Mouse (Mus musculus) lung, embryonic 14.5 days (tissue): Measurements from ENCODE around the gene Sipa1l2. TPM values are rescaled to one million over a fixed set of nuclear protein-coding genes. Genes with fewer than 3 reads are reported as not detected.

Source experiments
- ATAC-seq: fragments of 200-750 bp; cut with Nextera tagmentation; 2 replicates; pipeline ENCODE4 v1.8.0; 2017; ENCODE audit warnings: mild to moderate bottlenecking, moderate TSS enrichment, moderate library complexity; ENCODE audit not compliant: insufficient read depth
- DNase-seq: peaks from one replicate; pipeline ENCODE4 v3.0.0-alpha.2; 2015
- H3K27ac ChIP-seq: fragments of 300-500 bp; sonication (generic); 2 replicates; pipeline ENCODE4 v1.5.1; 2014; ENCODE audit warnings: low read depth, mild to moderate bottlenecking, moderate library complexity
- H3K27me3 ChIP-seq: fragments of 300-500 bp; sonication (generic); 2 replicates; pipeline ENCODE4 v1.6.1; 2014; ENCODE audit warnings: low read length, control low read depth; ENCODE audit not compliant: insufficient read depth
- H3K36me3 ChIP-seq: fragments of 300-500 bp; sonication (generic); 2 replicates; pipeline ENCODE4 v1.6.1; 2014; ENCODE audit warnings: control low read depth; ENCODE audit not compliant: insufficient read depth
- H3K4me1 ChIP-seq: fragments of 300-500 bp; sonication (generic); 2 replicates; pipeline ENCODE4 v1.6.1; 2014; ENCODE audit warnings: antibody characterized with exemption, control low read depth; ENCODE audit not compliant: insufficient read depth
- H3K4me2 ChIP-seq: fragments of 300-500 bp; sonication (generic); 2 replicates; pipeline ENCODE4 v1.6.1; 2014; ENCODE audit warnings: mild to moderate bottlenecking
- H3K4me3 ChIP-seq: fragments of 300-500 bp; sonication (generic); 2 replicates; pipeline ENCODE4 v1.5.1; 2014; ENCODE audit warnings: low read depth, low read length
- H3K9ac ChIP-seq: fragments of 300-500 bp; sonication (generic); 2 replicates; pipeline ENCODE4 v1.6.1; 2014
- H3K9me3 ChIP-seq: fragments of 300-500 bp; sonication (generic); 2 replicates; pipeline ENCODE4 v1.6.1; 2016; ENCODE audit warnings: low read depth, low read length, control low read depth
- CTCF ChIP-seq: IDR thresholded peaks from 2 replicates; pipeline ENCODE4 v1.5.1; 2016; ENCODE audit warnings: antibody characterized with exemption, low read depth
- WGBS: fragments of 180-500 bp; shearing (Covaris S2); extraction: QIAGEN DNeasy Blood & Tissue Kit; methylation state at CpG from one replicate; pipeline ENCODE4 v1.1.7; 2014; 5-methylcytosine and 5-hydroxymethylcytosine counted together
- polyA plus RNA-seq: library from polyadenylated mRNA; unstranded; fragments of >200 nt; fragmentation: Nextera tagmentation; extraction: Ambion mirVana; gene quantifications from 2 replicates; pipeline ENCODE4 v1.2.1, GENCODE M21; 2014

Sipa1l2 gene
- polyA plus RNA-seq, 1 experiment from 2014 or later, result 14.2 TPM

GRCm38 (mm10) chr8:125574280-125574679 is 4.7 kb upstream of the Sipa1l2 start:
- ATAC-seq (no peak), DNase-seq (peak; percentile 87)
- peak; percentile 91 for TF ChIP-seq CTCF
- H3K27me3 ChIP-seq, result no peaks in the 10 kb centered on the region
- H3K9ac ChIP-seq, result no peak overlapping the region
- WGBS, result 26% methylated on average over 4 of the region's 4 CpGs
- no peaks in the 10 kb centered on the region for H3K9me3 ChIP-seq
- no peak overlapping the region for H3K4me2 ChIP-seq
- no peaks in the 10 kb centered on the region for H3K36me3 ChIP-seq
- no peaks in the 10 kb centered on the region for H3K4me1 ChIP-seq
- no peak overlapping the region for H3K4me3 ChIP-seq
- H3K27ac ChIP-seq, result no peak overlapping the region

- WGBS, result 91% methylated on average over 4 of the region's 4 CpGs
- no peak for TF ChIP-seq CTCF
- no peaks in the 10 kb centered on the region for H3K9me3 ChIP-seq
- H3K27ac ChIP-seq, result no peak overlapping the region
- H3K4me2 ChIP-seq, result no peak overlapping the region
- no peaks in the 10 kb centered on the region for H3K36me3 ChIP-seq
- DNase-seq (no peak), ATAC-seq (no peak)
- no peak overlapping the region for H3K4me3 ChIP-seq
- no peaks in the 10 kb centered on the region for H3K27me3 ChIP-seq
- no peak overlapping the region for H3K9ac ChIP-seq
- H3K4me1 ChIP-seq, result peaks cover 9% of the 10 kb centered on the region
Observed at GRCm38 (mm10) chr8:125572246-125572645, 2.6 kb upstream of the Sipa1l2 start.

GRCm38 (mm10) chr8:125570835-125571465 is 1.3 kb upstream of the Sipa1l2 start:
- H3K36me3 ChIP-seq, result no peaks in the 10 kb centered on the region
- peaks cover 11% of the 10 kb centered on the region for H3K4me1 ChIP-seq
- no peak overlapping the region for H3K27ac ChIP-seq
- H3K4me3 ChIP-seq, result no peak overlapping the region
- no peaks in the 10 kb centered on the region for H3K9me3 ChIP-seq
- WGBS, result 62% methylated on average over 12 of the region's 12 CpGs
- ATAC-seq, result no peak
- H3K27me3 ChIP-seq, result no peaks in the 10 kb centered on the region
- peak; percentile 52 for TF ChIP-seq CTCF
- H3K9ac ChIP-seq, result no peak overlapping the region
- H3K4me2 ChIP-seq, result peak overlapping the region; percentile 95
- DNase-seq, result peak; percentile 70

DNA sequence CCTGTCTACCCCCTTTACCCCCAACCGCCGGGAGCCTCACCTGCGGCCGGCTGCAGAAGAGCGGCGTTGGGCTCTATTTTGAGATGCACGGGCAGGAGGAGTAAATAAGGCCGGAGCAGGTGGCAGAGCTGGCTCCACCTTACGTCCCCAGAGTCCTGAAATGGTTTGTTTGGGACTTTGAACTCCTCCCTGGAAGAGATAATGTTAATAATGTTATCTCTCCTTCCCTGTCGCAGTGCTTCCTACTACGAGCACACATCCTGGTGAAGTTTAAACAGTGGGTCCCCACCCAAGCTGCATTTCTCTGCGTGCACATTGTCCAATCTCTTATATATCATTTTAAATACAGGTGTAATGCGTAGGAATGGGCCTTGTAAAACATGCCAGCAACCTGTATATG is 781 bp upstream of the Sipa1l2 start:
- Histone ChIP-seq H3K4me3 (peak overlapping the region; percentile 76), H3K27ac (peak overlapping the region; percentile 72; the same call in 1 of the 2 replicates), H3K27me3 (no peaks in the 10 kb centered on the region), H3K4me1 (peaks cover 11% of the 10 kb centered on the region), H3K4me2 (peak overlapping the region; percentile 95), H3K9ac (peak overlapping the region; percentile 55), H3K9me3 (no peaks in the 10 kb centered on the region), H3K36me3 (no peaks in the 10 kb centered on the region)
- WGBS, result 7% methylated on average over 13 of the region's 13 CpGs
- ATAC-seq, result no peak
- DNase-seq, result peak; percentile 34
- no peak for TF ChIP-seq CTCF

GRCm38 (mm10) chr8:125568851-125569532 is 616 bp downstream of the Sipa1l2 start:
- Histone ChIP-seq H3K27ac (peak overlapping the region; percentile 58; the same call in 1 of the 2 replicates), H3K4me2 (peak overlapping the region; percentile 95), H3K4me1 (peaks cover 11% of the 10 kb centered on the region), H3K9ac (peak overlapping the region; percentile 79), H3K27me3 (no peaks in the 10 kb centered on the region), H3K9me3 (no peaks in the 10 kb centered on the region), H3K36me3 (no peaks in the 10 kb centered on the region), H3K4me3 (peak overlapping the region; percentile 76)
- TF ChIP-seq CTCF, result peak; percentile 69
- WGBS, result under 1% methylated on average over 39 of the region's 39 CpGs
- ATAC-seq (peak; percentile 4; the same call in 1 of the 2 replicates), DNase-seq (peak; percentile 92)

DNA sequence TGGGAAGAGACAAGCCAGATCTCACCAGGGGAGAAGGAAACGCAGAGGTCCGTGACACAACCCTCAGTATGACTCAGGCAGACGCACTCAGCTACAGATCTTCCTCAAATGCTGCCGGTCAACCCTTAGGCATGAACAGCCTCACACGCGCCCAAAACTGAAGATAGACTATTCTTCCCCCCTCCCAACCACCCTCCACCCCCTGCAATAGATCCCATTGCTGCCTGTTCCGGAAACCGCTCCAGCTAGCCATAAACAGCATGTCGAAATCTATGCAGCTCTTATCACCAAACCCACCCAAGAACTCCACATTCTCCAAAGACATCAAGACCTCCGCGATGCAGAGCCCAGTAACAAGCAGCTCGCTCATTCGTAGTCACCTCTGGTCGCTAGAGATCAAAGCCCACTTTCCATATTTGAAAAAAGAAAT is 1.2 kb downstream of the Sipa1l2 start:
- DNase-seq, result no peak
- peak overlapping the region; percentile 43; the same call in 1 of the 2 replicates for H3K9ac ChIP-seq
- H3K4me2 ChIP-seq, result peak overlapping the region; percentile 95
- no peaks in the 10 kb centered on the region for H3K9me3 ChIP-seq
- 2% methylated on average over 14 of the region's 14 CpGs for WGBS
- H3K4me1 ChIP-seq, result peaks cover 11% of the 10 kb centered on the region
- peak overlapping the region; percentile 76 for H3K4me3 ChIP-seq
- peak; percentile 5; the same call in 1 of the 2 replicates for ATAC-seq
- TF ChIP-seq CTCF, result no peak
- H3K36me3 ChIP-seq, result no peaks in the 10 kb centered on the region
- no peak overlapping the region for H3K27ac ChIP-seq
- no peaks in the 10 kb centered on the region for H3K27me3 ChIP-seq

DNA sequence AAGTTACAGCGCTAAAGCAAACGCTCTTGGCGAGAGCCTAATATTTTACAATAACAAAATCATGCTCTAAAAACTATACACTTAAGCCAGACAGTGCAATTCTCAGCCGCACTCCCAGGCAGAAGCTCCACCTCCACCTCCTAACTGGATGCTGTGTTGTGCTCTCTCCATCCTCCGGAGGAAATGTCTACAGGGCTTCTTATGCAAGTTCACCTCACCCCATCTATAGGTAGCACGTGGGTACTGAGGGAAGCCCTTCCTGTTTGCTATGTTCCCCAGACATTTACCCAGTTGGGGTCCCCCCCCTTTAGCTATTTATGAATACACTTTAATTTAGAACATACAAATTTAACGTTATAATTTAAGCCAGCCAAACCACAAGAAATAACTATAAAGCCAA is 2.0 kb downstream of the Sipa1l2 start:
- no peak for DNase-seq
- peak overlapping the region; percentile 76 for H3K4me3 ChIP-seq
- ATAC-seq, result no peak
- H3K9me3 ChIP-seq, result no peaks in the 10 kb centered on the region
- peak overlapping the region; percentile 95 for H3K4me2 ChIP-seq
- no peaks in the 10 kb centered on the region for H3K27me3 ChIP-seq
- no peak overlapping the region for H3K27ac ChIP-seq
- no peak overlapping the region for H3K9ac ChIP-seq
- peak; percentile 42; the same call in 1 of the 2 replicates for TF ChIP-seq CTCF
- peaks cover 18% of the 10 kb centered on the region for H3K4me1 ChIP-seq
- 47% methylated on average over 7 of the region's 7 CpGs for WGBS
- H3K36me3 ChIP-seq, result no peaks in the 10 kb centered on the region
